Mouse (Mus musculus) brain, adult 2 months (tissue): ENCODE results near the gene Ccnf.
A peak's percentile ranks its signal among the peaks of the same experiment; 100 is the strongest.

ENCODE experiments used
- DNase-seq: peaks from one replicate; pipeline ENCODE4 v3.0.0; 2011; ENCODE audit warnings: low read depth, low spot score

Gene Ccnf

DNA sequence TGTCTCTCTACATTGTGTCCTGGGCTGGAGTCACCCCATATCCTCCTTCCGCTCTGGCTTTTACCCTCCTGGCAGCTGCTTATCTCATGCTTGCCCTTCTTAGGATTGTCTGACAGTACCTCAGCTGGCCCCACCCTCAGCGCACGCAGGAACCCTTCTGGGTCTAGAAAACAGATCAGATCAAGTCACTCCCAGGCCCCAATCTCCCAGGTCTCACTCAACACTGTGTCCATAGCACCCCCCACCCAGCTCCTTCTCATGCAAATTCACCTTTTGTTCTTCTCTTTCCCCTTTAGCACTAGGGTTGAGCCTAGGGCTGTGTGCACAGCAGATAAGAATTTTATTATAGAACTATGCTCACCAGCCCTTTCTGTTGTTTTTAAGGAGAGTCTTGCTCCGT, 48.2 kb downstream of the Ccnf start:
- DNase-seq: no peak

DNA sequence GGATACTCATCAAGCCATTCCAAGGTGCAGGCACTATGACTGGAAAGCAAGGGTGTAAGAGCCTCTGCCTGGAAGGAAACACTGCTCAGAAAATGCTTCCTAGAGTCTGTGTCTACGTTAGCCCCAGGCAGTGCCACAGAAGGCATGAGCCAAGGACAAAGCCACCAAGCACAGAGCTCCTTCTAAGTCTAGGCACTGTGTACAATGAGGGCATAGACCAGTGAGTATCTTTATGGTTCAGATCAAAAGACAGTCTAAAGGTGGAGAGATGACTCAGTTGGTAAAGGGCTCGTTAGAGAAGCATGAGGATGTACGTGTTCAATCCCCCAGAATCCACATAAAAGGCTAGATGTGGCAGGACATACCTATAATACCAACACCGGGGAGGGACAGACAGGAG, 50.2 kb downstream of the Ccnf start:
- DNase-seq: no peak

DNA sequence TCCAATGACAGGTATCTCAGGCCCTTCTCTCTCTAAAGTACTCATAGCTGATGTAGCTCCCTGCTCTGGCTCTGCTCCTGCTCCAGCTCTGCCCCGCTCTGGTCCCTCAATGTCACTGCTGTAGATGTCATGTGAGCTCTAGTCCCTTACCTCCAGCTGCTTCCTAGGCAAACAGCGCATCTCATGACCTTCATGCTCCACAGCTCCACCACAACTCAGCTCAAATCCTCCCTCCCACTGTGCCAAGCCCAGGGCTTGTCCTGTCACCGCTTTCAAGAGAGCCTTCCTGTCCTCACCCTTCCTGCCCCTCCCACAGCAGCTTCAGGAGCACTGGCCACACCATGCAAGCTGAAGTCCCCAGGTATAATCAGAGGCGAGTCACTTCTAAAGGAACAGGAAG, 51.5 kb downstream of the Ccnf start:
- DNase-seq: peak; percentile 63

GRCm38 (mm10) chr17:24199252-24199651, 52.0 kb downstream of the Ccnf start:
- DNase-seq: peak; percentile 94

DNA sequence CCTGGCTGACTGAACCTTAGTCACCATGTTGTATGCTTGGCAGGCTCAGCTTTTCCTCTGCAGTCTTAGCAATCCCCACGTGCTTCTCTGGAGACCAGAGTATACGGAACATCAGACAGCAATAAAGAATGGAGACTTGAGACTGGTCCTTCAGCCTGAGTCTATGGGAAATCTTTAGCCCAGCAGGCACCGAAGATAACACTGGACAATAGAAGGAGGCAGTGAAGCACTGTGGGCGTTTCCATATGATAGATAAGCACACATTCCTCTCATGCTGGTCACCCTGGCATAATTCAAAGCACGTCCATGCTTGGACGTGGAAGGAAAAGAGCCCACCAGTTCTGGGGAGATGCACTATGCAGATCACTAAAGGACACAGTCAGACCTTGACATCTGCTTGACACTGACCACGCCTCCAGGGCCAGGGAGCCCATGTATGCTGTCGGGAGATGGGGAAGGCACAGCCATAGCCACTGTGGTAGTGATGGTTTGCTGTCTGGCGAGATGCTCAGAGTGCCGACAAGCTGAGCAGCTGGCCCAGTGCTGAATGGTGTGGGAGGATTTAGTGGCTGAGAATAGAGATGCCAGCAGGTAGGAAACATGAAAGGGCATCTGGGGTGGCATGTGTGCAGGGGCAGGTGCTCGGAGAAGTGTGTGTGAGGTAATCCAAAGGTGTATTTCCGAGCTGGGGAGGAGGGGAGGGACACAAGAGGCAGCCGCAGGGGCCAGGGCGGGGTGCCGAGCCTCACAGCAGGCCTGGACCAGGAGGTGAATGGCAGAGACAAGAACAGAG, 54.1 kb downstream of the Ccnf start:
- DNase-seq: peak; percentile 88

DNA sequence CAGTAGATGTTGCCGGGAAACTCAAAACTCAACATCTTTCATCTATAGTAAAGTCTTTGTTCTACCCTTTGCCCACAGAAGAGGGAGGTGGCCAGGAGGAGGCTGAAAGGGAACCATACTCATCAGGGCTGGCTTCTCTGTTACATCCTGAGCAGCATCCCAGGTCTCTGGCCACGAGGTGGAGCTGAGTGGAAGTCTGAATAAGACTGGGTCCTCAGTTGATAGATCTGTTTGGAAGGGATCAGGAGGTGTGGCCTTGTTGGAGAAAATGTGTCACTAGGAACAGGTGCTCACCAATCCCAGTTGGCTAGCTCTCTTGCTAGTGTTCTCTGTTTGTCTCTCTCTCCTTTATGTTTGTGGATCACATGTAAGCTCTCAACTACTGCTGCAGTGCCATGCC, 55.9 kb downstream of the Ccnf start:
- no peak for DNase-seq

GRCm38 (mm10) chr17:24193769-24194168, 57.5 kb downstream of the Ccnf start:
- DNase-seq: no peak

- DNase-seq: no peak
These were observed 58.0 kb downstream of the Ccnf start for GRCm38 (mm10) chr17:24193268-24193667.

DNA sequence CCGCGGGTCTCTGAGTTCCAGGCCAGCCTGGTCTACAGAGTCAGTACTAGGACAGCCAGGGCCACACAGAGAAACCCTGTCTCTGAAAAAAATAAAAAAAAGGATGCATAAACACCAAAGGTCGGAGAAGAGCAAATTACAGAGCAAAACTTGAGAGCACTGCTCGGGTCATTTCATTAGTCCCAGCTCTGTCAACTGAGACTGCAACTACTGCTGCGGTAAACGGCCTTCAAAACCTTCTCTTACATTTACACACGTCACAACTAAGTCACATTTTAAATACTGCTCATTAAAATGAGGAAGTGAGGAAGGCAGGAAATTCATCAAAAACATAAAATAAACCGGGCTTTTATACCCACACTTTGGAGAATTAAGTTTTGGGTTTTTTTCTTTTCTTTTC, 58.4 kb downstream of the Ccnf start:
- no peak for DNase-seq

DNA sequence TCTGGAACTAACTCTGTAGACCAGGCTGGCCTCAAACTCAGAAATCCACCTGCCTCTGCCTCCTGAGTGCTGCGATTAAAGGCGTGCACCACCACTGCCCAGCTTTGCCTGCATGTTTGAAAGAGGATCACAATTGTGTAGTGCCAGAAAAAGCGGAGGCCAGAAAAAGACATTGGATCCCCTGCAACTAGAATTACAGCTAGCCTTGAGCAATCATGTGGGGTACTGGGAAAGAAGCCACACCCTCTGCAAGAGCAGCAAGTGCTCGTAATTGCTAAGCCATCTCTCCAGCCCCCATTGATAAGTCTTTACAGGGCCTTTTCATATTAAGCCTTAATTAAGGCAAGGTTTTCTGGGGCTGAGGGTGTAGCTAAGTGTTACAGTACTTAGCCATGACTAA, 59.8 kb downstream of the Ccnf start:
- peak; percentile 60 for DNase-seq

GRCm38 (mm10) chr17:24190934-24191333, 60.4 kb downstream of the Ccnf start:
- no peak for DNase-seq

- no peak for DNase-seq
These were observed 77.0 kb downstream of the Ccnf start for GRCm38 (mm10) chr17:24174259-24174658.

GRCm38 (mm10) chr17:24173423-24173822, 77.9 kb downstream of the Ccnf start:
- DNase-seq: peak; percentile 88
